Mouse (Mus musculus) cerebellum, postnatal 10 days (tissue): ENCODE measurements around the gene Abhd6.

Source experiments
- DNase-seq, 2 experiments: peaks; one replicate each; pipeline ENCODE4 v3.0.0; 2021; ENCODE audit warnings: mixed read lengths in 2 of 2

Abhd6 gene

DNA sequence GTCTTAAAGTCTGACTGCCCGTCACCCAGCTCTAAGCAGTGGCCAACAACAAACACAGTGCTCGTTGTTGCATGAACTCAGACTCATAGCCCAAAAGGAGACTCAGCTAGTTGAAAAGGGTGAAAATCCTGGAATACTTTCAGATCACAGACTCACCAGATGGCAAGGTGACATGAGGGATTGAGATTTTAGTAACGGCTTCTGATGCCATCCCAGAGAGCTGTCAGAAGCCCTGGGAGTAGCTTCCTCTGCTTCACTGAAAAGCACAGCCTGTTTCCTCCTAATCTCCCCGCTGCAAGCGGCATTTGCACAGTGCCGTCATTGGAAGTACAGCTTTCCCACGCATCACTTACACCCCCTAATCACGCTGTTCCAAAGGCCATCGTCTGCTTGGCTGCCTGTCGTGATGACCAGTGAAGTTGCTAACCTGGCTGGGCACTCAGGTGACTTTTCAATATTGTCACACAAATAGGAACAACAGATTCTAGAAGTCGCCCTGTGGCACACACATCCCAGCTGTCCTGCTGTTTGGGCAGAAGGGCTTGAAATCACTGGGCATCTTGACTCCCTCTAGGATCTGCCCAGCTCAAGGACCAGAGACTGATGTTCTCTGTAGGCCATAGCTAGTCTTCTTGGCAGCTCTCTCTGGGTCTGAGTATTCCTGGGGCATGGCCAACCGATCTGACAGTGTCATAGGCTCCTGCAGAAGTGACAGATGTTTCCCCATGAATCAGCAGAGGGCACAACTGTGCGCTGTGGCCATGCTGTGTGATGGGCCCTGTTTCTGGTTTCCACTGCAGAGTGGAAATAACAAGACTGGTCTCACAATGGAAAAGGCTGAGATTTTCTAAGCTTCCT, 29.6 kb downstream of the Abhd6 start:
- peak; percentile 69 to 70 for DNase-seq

DNA sequence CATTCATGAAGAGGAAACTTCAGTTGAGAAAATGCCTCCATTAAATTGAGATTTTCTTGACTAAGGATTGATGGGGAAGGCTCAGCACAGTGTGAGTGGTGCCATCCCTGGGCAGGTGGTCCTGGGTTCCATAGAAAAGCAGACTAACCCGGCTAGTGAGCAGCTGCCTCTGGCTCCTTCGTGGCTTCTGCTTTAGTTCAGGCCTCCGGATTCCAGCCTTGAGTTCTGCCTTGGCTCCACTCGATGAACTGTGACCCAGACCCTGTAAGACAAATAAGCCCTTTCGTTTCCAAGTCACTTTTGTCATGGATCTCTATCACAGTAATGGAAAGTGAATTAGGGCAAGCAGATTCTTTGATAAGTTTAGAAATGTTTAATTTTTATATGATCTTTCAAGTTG, 31.9 kb downstream of the Abhd6 start:
- DNase-seq: no peak

DNA sequence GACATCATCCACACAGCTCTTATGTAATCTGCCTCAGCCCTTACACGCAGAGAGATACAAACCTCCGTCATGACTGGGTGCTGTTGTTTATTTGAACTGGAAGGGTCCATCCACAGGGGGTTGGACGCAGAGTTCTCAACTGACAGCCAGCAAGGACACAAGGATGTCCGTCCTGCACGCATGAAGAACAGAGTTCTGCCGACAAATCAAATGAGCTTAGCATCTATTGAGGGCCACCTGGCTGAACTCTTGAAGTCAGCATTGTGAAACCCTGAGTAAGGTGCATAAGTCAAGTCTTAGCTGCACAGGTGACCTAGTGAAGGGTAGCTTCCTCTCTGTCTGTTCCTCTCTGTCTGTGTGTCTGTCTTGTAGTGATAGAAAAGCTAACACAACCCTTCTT, 33.2 kb downstream of the Abhd6 start:
- DNase-seq: no peak

DNA sequence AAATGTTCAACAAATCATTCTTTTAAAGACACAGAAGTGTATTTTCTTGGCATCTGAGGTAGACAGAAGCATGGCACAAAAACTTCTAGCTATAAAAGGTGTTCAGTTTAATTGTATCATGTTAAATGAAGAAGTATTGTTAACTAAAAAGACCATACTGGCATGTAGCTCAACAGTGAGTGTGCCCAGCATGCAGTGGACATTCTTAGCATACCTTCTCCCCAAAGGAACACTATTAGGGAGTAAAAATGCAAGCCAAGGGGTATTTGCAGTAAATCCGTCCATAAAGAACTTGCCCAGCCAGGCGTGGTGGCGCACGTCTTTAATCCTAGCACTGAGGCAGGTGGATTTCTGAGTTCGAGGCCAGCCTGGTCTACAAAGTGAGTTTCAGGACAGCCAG, 33.7 kb downstream of the Abhd6 start:
- no peak for DNase-seq

DNA sequence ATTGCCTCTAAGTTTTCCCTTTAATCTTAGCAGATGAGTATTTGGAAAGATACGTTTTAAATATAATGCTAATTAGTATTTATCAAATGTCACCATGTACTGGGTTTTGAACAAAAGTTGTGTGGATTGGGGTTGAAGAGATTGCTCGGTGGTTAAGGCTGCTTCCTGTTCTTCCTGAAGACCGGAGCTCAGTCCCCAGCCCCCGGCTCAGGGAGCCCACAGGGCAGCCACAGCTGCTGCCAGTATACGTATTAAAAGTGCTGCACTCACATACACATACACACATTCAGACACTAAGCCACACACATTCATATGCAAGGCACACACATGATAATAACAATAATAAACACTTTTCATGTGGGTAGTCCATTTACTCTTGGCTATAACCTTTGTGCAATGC, 35.4 kb downstream of the Abhd6 start:
- no peak for DNase-seq

DNA sequence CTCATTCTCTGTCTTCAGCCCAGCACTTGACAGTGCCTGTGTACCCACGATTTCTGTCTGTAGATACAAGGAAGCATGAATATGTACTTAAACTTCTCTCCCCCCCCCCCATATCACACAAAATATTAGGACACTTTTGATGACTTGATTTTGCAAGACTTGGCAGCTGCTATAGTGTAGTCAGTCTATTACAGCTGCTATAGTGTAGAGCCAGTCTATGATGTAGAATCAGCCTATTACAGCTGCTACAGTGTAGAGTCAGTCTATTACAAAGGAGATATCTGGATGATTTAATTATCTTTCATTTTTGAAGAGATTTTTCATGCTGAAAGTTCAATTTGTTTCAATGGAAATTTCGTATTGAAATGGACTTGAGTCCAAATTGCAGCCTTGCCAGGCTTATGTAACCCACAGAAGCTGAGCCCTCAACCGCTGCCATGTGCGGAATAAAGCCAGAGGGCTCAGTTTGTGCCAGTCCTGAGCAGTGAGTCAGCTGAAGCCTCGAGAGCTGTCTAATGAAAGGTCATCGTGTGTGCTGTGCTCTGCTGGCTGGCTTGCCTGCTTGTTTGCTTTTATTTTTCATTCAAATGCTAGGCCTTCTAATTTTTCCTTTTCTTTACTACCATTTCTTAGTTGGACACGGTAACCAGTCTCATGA, 36.2 kb downstream of the Abhd6 start:
- peak; percentile 52 to 59 for DNase-seq

DNA sequence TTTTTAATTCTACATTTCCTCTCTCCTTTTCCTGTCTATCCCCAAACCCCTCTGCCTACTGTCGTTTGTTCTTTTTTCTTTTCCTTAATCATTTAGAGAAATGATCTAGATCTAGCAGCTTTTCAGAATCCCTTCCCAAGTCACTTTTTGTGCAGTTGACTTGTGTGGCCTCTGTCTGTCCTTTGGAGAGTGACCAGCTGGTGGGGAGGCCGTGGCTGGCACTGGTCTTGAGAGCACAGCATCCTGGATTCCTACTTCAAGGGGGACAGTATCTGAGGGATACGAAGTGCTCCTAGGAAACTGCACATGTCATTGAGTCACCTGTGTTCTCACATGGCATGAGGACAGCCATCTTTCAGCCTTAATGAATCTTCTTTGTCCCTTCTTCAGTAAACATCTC, 37.5 kb downstream of the Abhd6 start:
- DNase-seq: no peak

DNA sequence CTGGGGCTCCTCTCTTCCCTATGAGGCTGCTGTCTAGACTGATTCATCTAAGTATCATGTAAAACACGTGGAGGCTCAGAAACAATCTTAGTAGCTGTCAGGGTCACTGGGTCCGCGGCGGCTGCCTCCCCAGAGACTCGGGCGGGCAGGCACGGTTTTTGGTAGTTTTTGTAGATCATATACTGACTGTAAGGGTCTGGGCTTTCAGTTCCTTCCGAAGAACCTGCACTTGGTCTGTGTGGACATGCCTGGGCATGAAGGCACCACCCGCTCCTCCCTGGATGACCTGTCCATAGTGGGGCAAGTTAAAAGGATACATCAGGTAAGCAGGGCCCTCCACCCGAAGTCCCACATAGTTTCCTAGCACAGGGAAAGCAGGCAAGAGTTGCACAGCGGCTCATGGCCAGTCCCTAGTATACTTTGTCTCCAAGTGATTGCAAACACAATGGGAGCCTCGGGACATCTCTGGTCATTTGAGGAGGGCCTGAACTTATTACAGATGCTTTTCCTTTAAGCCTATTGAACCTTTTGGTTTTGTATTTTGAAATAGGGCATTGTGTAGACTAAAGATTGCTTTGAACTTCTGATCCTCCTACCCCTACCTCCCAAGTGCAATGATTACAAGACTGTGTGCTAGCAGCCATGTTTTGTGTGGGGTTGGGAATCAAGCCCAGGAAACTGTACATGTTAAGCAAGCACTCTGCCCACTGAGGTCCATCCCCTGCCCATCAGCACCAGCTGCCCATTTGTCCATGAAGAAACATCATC, 38.4 kb downstream of the Abhd6 start:
- DNase-seq: no peak

DNA sequence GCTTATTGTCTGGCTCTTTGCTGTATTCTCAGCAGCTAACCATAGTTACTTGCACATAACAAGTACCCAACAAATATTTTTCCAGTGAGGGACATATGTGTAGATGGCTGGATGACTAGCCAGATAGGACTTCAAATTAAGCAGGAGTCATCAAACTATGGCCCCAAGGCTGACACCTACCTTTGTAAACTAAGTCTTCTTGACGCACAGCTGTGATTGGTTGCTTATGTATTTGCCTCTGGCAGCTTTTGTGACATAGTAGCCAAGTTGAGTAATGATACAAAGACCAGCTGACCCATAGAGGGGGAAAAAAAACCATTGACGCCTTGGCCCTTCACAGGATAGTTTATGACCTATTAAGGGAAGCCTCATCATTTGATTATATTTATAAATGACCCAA, 39.4 kb downstream of the Abhd6 start:
- DNase-seq: no peak

DNA sequence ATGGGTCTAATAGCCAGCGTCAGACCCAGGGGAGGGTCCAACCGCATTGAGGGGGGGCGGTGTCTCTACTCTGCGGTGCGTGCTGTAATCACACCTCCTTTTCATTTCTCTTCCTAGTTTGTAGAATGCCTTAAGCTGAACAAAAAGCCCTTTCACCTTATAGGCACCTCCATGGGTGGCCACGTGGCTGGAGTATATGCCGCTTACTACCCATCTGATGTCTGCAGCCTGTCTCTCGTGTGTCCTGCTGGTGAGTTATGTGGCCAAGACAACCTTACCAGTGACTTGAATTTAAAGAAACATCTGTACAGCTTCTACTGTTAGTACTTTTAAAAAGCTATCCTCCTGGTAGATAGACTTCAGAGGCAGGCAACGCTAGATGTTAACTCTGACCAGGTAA, 39.9 kb downstream of the Abhd6 start:
- DNase-seq: no peak

DNA sequence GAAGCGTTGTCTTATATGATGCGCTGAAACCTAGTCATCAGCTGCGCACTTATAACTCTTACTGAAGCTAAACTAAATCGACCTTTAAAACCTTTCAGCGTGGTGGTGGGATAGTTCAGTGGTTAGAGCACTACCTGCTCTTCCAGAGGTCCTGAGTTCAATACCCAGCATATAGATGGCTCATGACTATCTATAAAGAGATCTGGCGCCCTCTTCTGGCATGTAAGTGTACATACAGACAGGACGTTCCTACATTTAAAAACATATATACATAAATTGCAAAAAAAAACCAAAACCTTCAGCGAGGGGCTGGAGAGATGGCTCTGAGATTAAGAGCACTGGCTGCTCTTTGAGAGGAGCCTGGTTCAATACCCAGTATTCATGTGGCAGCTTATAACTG, 41.6 kb downstream of the Abhd6 start:
- peak; percentile 60 to 73 for DNase-seq

DNA sequence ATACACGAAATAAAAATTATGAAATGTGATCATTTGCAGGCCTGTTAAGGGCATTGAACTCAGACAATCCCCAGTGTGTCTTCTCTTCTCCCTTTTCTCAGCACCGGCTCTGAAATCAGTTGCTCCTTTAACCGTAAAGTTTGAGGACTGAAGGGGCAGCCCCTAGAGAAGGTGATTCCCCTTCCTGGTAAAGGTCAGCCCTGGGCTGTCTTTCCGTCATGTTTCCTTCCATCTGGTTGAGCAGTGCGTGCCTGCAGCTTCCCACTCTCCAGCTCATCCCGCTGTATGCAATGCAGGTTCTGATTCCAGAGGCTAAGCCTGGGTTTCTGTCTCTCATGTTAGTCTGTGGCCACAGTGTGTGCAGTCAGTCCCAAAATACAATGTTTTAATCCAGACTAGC, 42.1 kb downstream of the Abhd6 start:
- no peak for DNase-seq

DNA sequence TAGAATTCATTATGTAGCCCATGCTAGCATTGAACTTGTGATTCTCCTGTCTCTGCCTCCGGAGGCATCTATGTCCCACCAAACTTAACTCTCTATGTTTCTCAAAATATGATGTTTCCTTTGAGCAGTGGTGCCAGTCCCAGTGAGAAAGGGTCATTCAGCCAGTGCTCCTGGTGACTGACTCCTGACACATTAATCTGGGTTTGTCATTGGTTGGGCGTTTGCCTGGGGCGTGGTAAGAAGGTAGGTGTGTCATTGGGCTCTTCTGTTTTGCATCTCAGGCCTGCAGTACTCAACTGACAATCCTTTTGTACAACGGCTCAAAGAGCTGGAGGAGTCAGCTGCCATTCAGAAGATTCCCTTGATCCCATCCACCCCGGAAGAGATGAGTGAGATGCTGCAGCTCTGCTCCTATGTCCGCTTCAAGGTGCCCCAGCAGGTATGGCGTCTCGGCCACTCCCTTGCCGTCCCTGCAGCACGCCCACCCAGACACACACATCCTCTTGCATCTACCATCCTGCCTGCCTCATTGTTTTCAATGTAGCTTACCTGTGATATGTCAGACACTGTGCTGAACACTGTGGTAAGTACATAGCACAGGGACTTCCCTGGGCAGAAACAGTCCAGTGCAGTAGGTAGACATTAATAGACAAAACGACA, 42.6 kb downstream of the Abhd6 start:
- no peak for DNase-seq

DNA sequence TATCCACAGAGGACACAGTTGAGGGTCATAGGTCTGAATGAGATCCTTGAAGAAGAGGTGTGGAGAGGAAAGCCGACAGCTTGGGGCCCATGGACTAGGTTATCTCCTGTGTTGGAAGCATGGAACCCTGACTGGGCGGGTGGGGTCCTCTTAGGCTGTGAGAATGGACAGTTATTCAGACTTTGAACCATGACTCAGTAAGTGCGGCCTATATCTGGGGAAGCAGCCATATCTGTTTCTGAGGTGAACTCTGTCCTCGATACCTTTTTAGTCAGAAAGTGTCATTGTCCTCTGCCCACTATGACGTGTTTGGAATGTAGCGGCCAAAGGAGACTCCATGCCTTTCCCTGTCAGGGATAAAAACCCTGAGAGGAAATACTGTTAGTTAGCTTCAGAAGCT, 44.1 kb downstream of the Abhd6 start:
- DNase-seq: no peak

DNA sequence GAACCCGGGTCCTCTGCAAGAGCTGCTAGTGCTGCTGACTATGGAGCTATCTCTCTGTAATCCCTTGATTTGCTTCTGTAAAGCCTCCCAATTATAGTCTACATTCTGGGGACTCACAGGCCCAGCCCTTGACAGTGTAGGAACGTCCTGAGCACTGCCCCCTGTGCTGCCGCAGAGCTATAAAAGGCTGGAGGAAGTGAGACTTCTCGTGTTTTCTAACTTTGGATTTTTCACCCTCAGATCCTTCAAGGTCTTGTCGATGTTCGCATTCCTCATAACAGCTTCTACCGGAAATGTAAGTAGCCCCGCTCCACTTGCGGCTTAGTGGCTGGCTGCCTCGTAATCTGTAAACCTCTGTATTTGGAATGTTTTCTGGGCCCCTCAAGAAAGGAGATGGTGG, 46.6 kb downstream of the Abhd6 start:
- no peak for DNase-seq

DNA sequence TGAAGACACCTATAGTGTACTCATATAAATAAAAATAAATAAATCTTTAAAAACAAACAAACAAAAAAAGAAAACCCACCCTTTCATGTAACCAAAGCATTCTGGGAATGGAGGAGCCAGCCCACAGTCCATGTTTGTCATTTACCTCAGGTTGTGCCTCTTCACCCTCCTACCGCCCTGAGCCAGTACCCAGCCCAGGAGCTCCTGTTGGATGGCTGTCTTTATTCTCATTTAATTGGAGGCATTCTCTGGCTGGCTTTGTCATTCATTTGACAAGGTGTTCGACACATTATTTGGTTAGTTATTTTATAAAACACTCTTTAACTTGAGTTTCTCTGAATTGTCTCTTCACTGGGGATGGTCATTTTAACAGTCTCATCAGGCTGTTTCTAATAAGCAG, 49.2 kb downstream of the Abhd6 start:
- DNase-seq: no peak

DNA sequence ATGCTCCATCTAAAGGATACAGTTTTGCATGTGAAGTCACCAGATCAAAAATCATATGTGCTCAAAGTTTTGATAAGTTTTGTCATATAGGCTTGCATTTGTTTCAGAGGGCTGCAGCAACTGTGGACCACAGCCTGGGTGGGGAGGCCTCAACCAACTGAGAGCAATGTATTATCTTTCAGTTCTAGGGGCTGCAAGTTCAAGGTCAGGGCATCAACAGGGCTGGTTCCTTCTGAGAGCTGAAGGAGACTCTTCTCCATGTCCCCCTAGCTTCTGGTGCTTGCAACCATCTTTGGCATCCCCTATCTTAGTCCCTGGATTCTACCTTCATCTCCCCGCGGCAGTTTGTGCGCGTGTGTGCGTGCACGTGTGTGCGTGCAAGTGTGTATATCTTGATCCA, 50.0 kb downstream of the Abhd6 start:
- DNase-seq: no peak

DNA sequence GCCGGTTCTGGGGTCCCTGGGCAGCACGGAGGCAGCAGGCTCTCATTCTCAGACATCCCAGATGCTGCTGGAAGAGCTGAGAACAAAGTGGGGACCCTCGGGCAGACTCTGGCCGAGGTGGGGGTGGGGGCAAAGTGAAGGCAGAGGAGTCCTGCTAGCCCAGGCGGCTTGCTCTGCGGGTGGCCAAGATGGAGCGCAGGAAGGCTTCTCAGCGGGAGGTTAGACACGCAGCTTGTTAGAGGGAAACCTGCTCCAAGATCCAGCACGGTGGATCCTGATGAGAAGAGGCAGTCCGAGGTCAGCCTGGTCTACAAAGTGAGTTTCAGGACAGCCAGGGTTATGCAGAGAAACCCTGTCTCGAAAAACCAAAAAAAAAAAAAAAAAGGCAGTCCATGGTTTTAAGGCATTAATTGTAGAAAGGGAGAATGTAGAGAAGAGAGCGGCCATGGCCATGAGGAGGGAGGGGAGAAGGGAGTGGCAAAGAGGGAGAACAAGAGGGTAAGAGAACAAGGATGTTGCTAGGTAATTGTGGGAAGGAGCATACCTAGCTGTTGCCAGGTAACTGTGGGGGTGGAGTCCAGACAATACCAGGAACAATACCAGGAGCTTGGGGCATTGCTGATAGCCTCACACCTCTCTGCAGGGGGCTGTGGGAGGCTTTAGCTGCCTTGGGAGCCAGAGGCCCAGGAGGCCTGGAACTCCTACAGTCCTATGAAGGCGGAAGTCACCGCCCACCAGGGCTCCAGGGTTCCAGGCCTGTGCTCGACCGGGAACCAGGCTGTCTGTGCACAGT, 51.8 kb downstream of the Abhd6 start:
- DNase-seq: peak in 1 of 2 experiments; percentile 28

DNA sequence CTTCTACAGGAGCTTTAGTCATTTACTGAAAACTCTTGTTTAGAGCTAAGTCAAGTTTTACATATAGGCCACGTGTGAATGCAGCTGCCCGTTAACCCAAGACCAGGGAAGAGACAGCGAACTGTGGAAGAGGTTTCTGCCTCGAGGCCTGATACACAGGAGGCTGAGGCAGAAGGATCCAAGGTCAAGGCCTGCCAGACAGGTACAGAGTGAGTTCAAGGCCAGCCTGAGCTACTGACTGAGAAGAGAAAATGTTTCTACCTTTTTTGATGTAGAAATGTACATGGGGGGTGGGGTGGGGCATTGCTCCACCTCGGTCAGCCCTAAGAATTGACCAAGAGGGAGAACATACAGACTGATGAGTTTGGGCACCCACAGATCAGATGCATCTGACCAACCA, 53.4 kb downstream of the Abhd6 start:
- DNase-seq: no peak

DNA sequence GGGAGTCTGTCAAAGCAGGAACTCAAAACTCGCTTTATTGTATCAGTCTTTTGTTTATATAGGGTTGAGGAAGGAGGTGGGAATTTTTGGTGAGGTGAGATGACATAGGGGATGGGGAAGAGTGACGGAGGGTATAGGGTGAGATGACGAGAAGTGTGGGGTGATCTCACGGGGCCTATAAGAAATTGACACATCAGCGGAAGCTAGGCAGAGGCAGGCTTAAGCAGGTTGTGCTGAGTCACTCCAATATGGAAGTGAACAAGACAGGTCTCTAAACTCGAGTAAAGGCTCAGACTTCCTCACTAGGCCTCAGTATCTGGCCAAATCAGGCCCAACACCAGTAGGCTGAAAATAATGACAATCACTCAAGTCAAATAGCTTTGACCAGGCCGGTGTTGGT, 57.2 kb downstream of the Abhd6 start:
- DNase-seq: no peak

DNA sequence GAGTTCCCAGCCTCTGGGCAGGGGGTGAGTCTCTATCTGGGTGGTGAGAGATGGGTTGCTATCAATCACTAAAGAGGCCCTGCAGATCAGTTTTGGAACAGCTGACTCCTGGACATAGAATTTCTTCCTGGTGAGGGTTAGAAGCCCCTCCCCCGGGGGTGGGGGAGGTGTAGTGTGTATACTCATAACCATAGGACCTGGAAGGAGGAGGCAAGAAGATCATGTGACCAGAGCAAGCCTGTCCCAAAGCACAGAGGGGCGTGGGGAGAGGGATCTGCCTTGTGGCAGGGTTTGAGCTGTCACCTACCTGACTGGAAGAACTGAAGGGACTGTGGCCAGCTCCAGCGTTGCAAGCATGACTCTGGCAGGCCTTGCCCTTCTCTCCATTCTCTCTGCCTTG, 59.4 kb downstream of the Abhd6 start:
- DNase-seq: no peak

DNA sequence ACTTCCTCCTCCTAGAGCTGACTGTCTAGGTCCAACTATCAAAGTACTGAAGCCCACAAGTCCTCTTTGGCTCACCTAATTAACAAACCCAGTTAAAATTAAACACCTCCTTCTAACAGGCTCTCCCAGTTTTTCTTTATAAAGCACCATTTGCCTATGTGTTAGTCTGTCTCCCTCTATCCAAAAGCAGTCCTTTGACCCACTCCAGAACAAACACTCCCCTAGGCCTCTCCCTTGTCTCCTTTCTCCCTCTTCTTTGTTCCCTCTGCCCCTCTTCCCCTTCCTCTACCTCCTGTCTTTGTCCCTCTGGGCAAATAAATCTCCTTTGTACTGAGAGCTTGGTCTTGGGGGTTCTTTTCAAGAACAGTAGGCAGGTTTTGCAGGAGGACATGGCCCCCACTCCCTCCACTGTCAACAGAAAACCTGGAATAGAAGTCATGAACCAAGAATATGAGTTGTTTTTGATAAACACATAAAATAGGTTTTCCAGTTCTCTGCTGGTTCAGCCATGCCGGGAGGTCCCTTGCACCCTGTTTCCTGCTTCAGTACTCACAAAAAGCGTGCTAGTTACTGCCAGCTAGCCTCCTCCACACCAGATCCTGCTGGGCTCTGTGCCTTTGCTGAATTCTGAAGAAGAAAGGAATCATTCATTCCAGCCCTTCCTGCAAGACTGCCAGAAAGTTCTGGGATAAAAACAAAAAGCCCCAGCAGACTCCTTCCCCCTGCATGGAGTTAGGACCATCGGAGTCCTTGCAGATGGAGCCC, 60.0 kb downstream of the Abhd6 start:
- DNase-seq: peak; percentile 6 to 18
